Mouse (Mus musculus): ENCODE data around the gene D10Jhu81e. TPM values are rescaled to one million over a fixed set of nuclear protein-coding genes. Genes with fewer than 3 reads are reported as not detected.

The D10Jhu81e gene
- polyA plus RNA-seq, 1 experiment from 2014 or later, result 17.9 TPM

GRCm38 (mm10) chr10:78140843-78141242, 28.7 kb downstream of the D10Jhu81e start:
- H3K9me3 ChIP-seq (ENCODE audit: control insufficient read depth, low read length), result no peaks in the 10 kb centered on the region
- no peak for DNase-seq

GRCm38 (mm10) chr10:78140251-78140600, 29.4 kb downstream of the D10Jhu81e start:
- WGBS, result 90% methylated on average over 1 of the region's 1 CpGs

More at GRCm38 (mm10) chr10:78140843-78141242, 28.7 kb downstream of the D10Jhu81e start:
- H3K36me3 ChIP-seq (ENCODE audit: control insufficient read depth, insufficient read depth, low read length), result no peaks in the 10 kb centered on the region
- 81% methylated on average over 3 of the region's 3 CpGs for WGBS
- H3K9ac ChIP-seq (replicated peaks; ENCODE audit: low read length), result no peak overlapping the region
- H3K4me1 ChIP-seq (ENCODE audit: control insufficient read depth, insufficient read depth, low read length), result no peaks in the 10 kb centered on the region
- H3K4me3 ChIP-seq (replicated peaks; ENCODE audit: low read depth, low read length), result no peak overlapping the region
- no peak overlapping the region for H3K27ac ChIP-seq (replicated peaks; ENCODE audit: low read depth, low read length)
- H3K4me2 ChIP-seq (ENCODE audit: low read length), result no peak overlapping the region
- H3K27me3 ChIP-seq (ENCODE audit: control insufficient read depth, insufficient read depth, low read length), result no peaks in the 10 kb centered on the region
- no peak for ATAC-seq (ENCODE audit: low FRiP score, low TSS enrichment)

GRCm38 (mm10) chr10:78139572-78140250, 29.9 kb downstream of the D10Jhu81e start:
- Histone ChIP-seq H3K27ac (replicated peaks; ENCODE audit: low read depth, low read length) (no peak overlapping the region), H3K4me3 (replicated peaks; ENCODE audit: low read depth, low read length) (no peak overlapping the region), H3K27me3 (ENCODE audit: control insufficient read depth, insufficient read depth, low read length) (no peaks in the 10 kb centered on the region), H3K9me3 (ENCODE audit: control insufficient read depth, low read length) (no peaks in the 10 kb centered on the region), H3K4me2 (ENCODE audit: low read length) (no peak overlapping the region), H3K9ac (replicated peaks; ENCODE audit: low read length) (no peak overlapping the region), H3K36me3 (ENCODE audit: control insufficient read depth, insufficient read depth, low read length) (no peaks in the 10 kb centered on the region), H3K4me1 (ENCODE audit: control insufficient read depth, insufficient read depth, low read length) (0 out of 2 replicates have a peak, but pooled peaks cover 3% of the 10 kb centered on the region)
- DNase-seq (no peak), ATAC-seq (ENCODE audit: low FRiP score, low TSS enrichment) (no peak)
- 78% methylated on average over 11 of the region's 11 CpGs for WGBS

More at GRCm38 (mm10) chr10:78140251-78140600, 29.4 kb downstream of the D10Jhu81e start:
- DNase-seq (no peak), ATAC-seq (ENCODE audit: low FRiP score, low TSS enrichment) (no peak)
- H3K27me3 ChIP-seq (ENCODE audit: control insufficient read depth, insufficient read depth, low read length), result no peaks in the 10 kb centered on the region
- H3K27ac ChIP-seq (replicated peaks; ENCODE audit: low read depth, low read length), result no peak overlapping the region
- H3K9me3 ChIP-seq (ENCODE audit: control insufficient read depth, low read length), result no peaks in the 10 kb centered on the region
- H3K4me2 ChIP-seq (ENCODE audit: low read length), result no peak overlapping the region
- H3K4me3 ChIP-seq (replicated peaks; ENCODE audit: low read depth, low read length), result no peak overlapping the region
- H3K9ac ChIP-seq (replicated peaks; ENCODE audit: low read length), result no peak overlapping the region
- no peaks in the 10 kb centered on the region for H3K4me1 ChIP-seq (ENCODE audit: control insufficient read depth, insufficient read depth, low read length)
- no peaks in the 10 kb centered on the region for H3K36me3 ChIP-seq (ENCODE audit: control insufficient read depth, insufficient read depth, low read length)

- Histone ChIP-seq H3K4me1 (ENCODE audit: control insufficient read depth, insufficient read depth, low read length) (0 out of 2 replicates have a peak, but pooled peaks cover 3% of the 10 kb centered on the region), H3K27ac (replicated peaks; ENCODE audit: low read depth, low read length) (no peak overlapping the region), H3K36me3 (ENCODE audit: control insufficient read depth, insufficient read depth, low read length) (no peaks in the 10 kb centered on the region), H3K4me2 (ENCODE audit: low read length) (no peak overlapping the region), H3K9me3 (ENCODE audit: control insufficient read depth, low read length) (no peaks in the 10 kb centered on the region), H3K4me3 (replicated peaks; ENCODE audit: low read depth, low read length) (no peak overlapping the region), H3K27me3 (ENCODE audit: control insufficient read depth, insufficient read depth, low read length) (no peaks in the 10 kb centered on the region), H3K9ac (replicated peaks; ENCODE audit: low read length) (no peak overlapping the region)
- WGBS, result 64% methylated on average over 14 of the region's 14 CpGs
- ATAC-seq (ENCODE audit: low FRiP score, low TSS enrichment) (no peak), DNase-seq (no peak)
Measured at GRCm38 (mm10) chr10:78138812-78139523, 30.6 kb downstream of the D10Jhu81e start.

- WGBS, result 89% methylated on average over 3 of the region's 3 CpGs
- no peaks in the 10 kb centered on the region for H3K36me3 ChIP-seq (ENCODE audit: control insufficient read depth, insufficient read depth, low read length)
- H3K4me2 ChIP-seq (ENCODE audit: low read length), result no peak overlapping the region
- DNase-seq, result no peak
- H3K27me3 ChIP-seq (ENCODE audit: control insufficient read depth, insufficient read depth, low read length), result no peaks in the 10 kb centered on the region
- H3K9ac ChIP-seq (replicated peaks; ENCODE audit: low read length), result no peak overlapping the region
- no peak overlapping the region for H3K4me3 ChIP-seq (replicated peaks; ENCODE audit: low read depth, low read length)
- H3K9me3 ChIP-seq (ENCODE audit: control insufficient read depth, low read length), result no peaks in the 10 kb centered on the region
- H3K27ac ChIP-seq (replicated peaks; ENCODE audit: low read depth, low read length), result no peak overlapping the region
- 0 out of 2 replicates have a peak, but pooled peaks cover 3% of the 10 kb centered on the region for H3K4me1 ChIP-seq (ENCODE audit: control insufficient read depth, insufficient read depth, low read length)
- ATAC-seq (ENCODE audit: low FRiP score, low TSS enrichment), result no peak
Measured at GRCm38 (mm10) chr10:78137191-78137590, 32.4 kb downstream of the D10Jhu81e start.

GRCm38 (mm10) chr10:78135947-78136346, 33.6 kb downstream of the D10Jhu81e start:
- Histone ChIP-seq H3K9ac (replicated peaks; ENCODE audit: low read length) (no peak overlapping the region), H3K4me2 (ENCODE audit: low read length) (no peak overlapping the region), H3K36me3 (ENCODE audit: control insufficient read depth, insufficient read depth, low read length) (no peaks in the 10 kb centered on the region), H3K27me3 (ENCODE audit: control insufficient read depth, insufficient read depth, low read length) (no peaks in the 10 kb centered on the region), H3K4me1 (ENCODE audit: control insufficient read depth, insufficient read depth, low read length) (0 out of 2 replicates have a peak, but pooled peaks cover 3% of the 10 kb centered on the region), H3K4me3 (replicated peaks; ENCODE audit: low read depth, low read length) (no peak overlapping the region), H3K27ac (replicated peaks; ENCODE audit: low read depth, low read length) (no peak overlapping the region), H3K9me3 (ENCODE audit: control insufficient read depth, low read length) (no peaks in the 10 kb centered on the region)
- ATAC-seq (ENCODE audit: low FRiP score, low TSS enrichment) (no peak), DNase-seq (no peak)
- WGBS, result 87% methylated on average over 5 of the region's 5 CpGs

GRCm38 (mm10) chr10:78134975-78135798, 34.4 kb downstream of the D10Jhu81e start:
- no peaks in the 10 kb centered on the region for H3K9me3 ChIP-seq (ENCODE audit: control insufficient read depth, low read length)
- no peak overlapping the region for H3K27ac ChIP-seq (replicated peaks; ENCODE audit: low read depth, low read length)
- no peaks in the 10 kb centered on the region for H3K27me3 ChIP-seq (ENCODE audit: control insufficient read depth, insufficient read depth, low read length)
- H3K4me2 ChIP-seq (ENCODE audit: low read length), result peak overlapping the region; percentile 7
- ATAC-seq (ENCODE audit: low FRiP score, low TSS enrichment) (peak; percentile 50), DNase-seq (peak; percentile 66)
- H3K9ac ChIP-seq (replicated peaks; ENCODE audit: low read length), result no peak overlapping the region
- H3K4me1 ChIP-seq (ENCODE audit: control insufficient read depth, insufficient read depth, low read length), result 0 out of 2 replicates have a peak, but pooled peaks cover 3% of the 10 kb centered on the region
- no peak overlapping the region for H3K4me3 ChIP-seq (replicated peaks; ENCODE audit: low read depth, low read length)
- H3K36me3 ChIP-seq (ENCODE audit: control insufficient read depth, insufficient read depth, low read length), result no peaks in the 10 kb centered on the region
- WGBS, result 14% methylated on average over 14 of the region's 14 CpGs

- no peak overlapping the region for H3K9ac ChIP-seq (replicated peaks; ENCODE audit: low read length)
- H3K4me3 ChIP-seq (replicated peaks; ENCODE audit: low read depth, low read length), result no peak overlapping the region
- no peak for ATAC-seq (ENCODE audit: low FRiP score, low TSS enrichment)
- no peak overlapping the region for H3K4me2 ChIP-seq (ENCODE audit: low read length)
- no peaks in the 10 kb centered on the region for H3K27me3 ChIP-seq (ENCODE audit: control insufficient read depth, insufficient read depth, low read length)
- H3K9me3 ChIP-seq (ENCODE audit: control insufficient read depth, low read length), result no peaks in the 10 kb centered on the region
- whole genome bisulfite sequencing, result 83% methylated on average over 4 of the region's 4 CpGs
- DNase-seq, result no peak
- no peak overlapping the region for H3K27ac ChIP-seq (replicated peaks; ENCODE audit: low read depth, low read length)
- H3K36me3 ChIP-seq (ENCODE audit: control insufficient read depth, insufficient read depth, low read length), result no peaks in the 10 kb centered on the region
- H3K4me1 ChIP-seq (ENCODE audit: control insufficient read depth, insufficient read depth, low read length), result 0 out of 2 replicates have a peak, but pooled peaks cover 3% of the 10 kb centered on the region
Measured at GRCm38 (mm10) chr10:78134400-78134799, 35.2 kb downstream of the D10Jhu81e start.

Data from midbrain, embryonic 14.5 days (tissue).